ENCODE assay signal across 8 mouse cellular contexts in genomic region chr19:56134081-56134818, GRCm38 (mm10).
DNase-seq lines count a peak whose midpoint lies in the region; ATAC-seq and TF ChIP-seq lines count a peak whose summit lies in the region.

No protein-coding gene starts in this region.

- peaks cover 10% of the 10 kb centered on the region for H3K27me3 ChIP-seq in forebrain, embryonic 16.5 days (replicated peaks; ENCODE audit: control insufficient read depth, insufficient read depth, low read length)

- peak; percentile 11 for DNase-seq in ES-E14 (ENCODE audit: low read depth, low spot score)
- DNase-seq in cerebellum, adult 11-12 months, result peak; percentile 26
- DNase-seq in heart, postnatal 10 days, result peak; percentile 83 to 85
- DNase-seq in kidney, postnatal 36 days, result peak; percentile 62 to 86
- peak; percentile 45 for DNase-seq in lung, adult 18-20 months
- DNase-seq in ovary, postnatal 10 days (ENCODE audit: low spot score), result peak; percentile 44
- peak; percentile 53 for DNase-seq in urinary bladder, postnatal 25 days (ENCODE audit: low spot score)

- in situ Hi-C loops in ES-E14 (cut with MboI; ENCODE audit: low sequenced_read_pairs in 2 of 2, unreplicated experiment in 2 of 2), result no loop called here

- WGBS in forebrain, embryonic 16.5 days, result 10% methylated on average over 17 of the region's 17 CpGs

- no peak overlapping the region for H3K27ac ChIP-seq in ES-E14 (ENCODE audit: insufficient read depth, low read depth, low read length, poor library complexity, severe bottlenecking)
- H3K27ac ChIP-seq in forebrain, embryonic 16.5 days (ENCODE audit: low read length), result no peak overlapping the region

- intact Hi-C loops in heart, postnatal 10 days (cut with DNase I), result loop anchor here (1.0 to 5.0 kb wide), 5 partner anchors 237 to 798 kb away; no protein-coding TSS in a partner anchor

- H3K4me3 ChIP-seq in ES-E14 (ENCODE audit: insufficient read depth in 1 of 2, low read depth in 1 of 2, low read length in 2 of 2, poor library complexity in 1 of 2, severe bottlenecking in 1 of 2), result no peak overlapping the region
- no peak overlapping the region for H3K4me3 ChIP-seq in forebrain, embryonic 16.5 days (replicated peaks; ENCODE audit: low read length)

- H3K9ac ChIP-seq in ES-E14 (ENCODE audit: insufficient read depth, low read depth, low read length, poor library complexity, severe bottlenecking), result no peak overlapping the region
- no peak overlapping the region for H3K9ac ChIP-seq in forebrain, embryonic 16.5 days (replicated peaks; ENCODE audit: low read depth, low read length)

- ATAC-seq in forebrain, embryonic 16.5 days, result peak; percentile 96

- H3K4me2 ChIP-seq in forebrain, embryonic 16.5 days (ENCODE audit: low read length), result 0 out of 2 replicates have a peak overlapping the region, but pooled peaks have one; percentile 19

- no peaks in the 10 kb centered on the region for H3K36me3 ChIP-seq in ES-E14 (ENCODE audit: control insufficient read depth, insufficient read depth, low read length, poor library complexity, severe bottlenecking)
- H3K36me3 ChIP-seq in forebrain, embryonic 16.5 days (ENCODE audit: control insufficient read depth, insufficient read depth), result no peaks in the 10 kb centered on the region

- no peaks in the 10 kb centered on the region for H3K9me3 ChIP-seq in ES-E14 (ENCODE audit: control insufficient read depth, insufficient read depth, low read depth, low read length)
- H3K9me3 ChIP-seq in forebrain, embryonic 16.5 days (ENCODE audit: control insufficient read depth, low read length), result no peaks in the 10 kb centered on the region

- no peaks in the 10 kb centered on the region for H3K4me1 ChIP-seq in ES-E14 (ENCODE audit: control insufficient read depth in 2 of 2, insufficient read depth in 2 of 2, low read length in 2 of 2, poor library complexity in 1 of 2)
- peaks cover 15% of the 10 kb centered on the region for H3K4me1 ChIP-seq in forebrain, embryonic 16.5 days (replicated peaks; ENCODE audit: control insufficient read depth, insufficient read depth, low read length)

TF ChIP-seq in ES-E14, 5 proteins besides CTCF, POLR2A, EP300 and RAD21:
- TF ChIP-seq CHD2 (IDR thresholded peaks at IDR 0.05; ENCODE audit: low read depth, low read length), result no peak
- no peak for TF ChIP-seq ZNF384 (IDR thresholded peaks at IDR 0.05; ENCODE audit: low read depth, low read length)
- TF ChIP-seq MAFK (IDR thresholded peaks at IDR 0.05; ENCODE audit: insufficient read depth, low read depth, low read length), result no peak
- TF ChIP-seq ZC3H11A (IDR thresholded peaks at IDR 0.05; ENCODE audit: borderline replicate concordance, low read depth, low read length), result no peak
- TF ChIP-seq HCFC1 (IDR thresholded peaks at IDR 0.05; ENCODE audit: borderline replicate concordance, insufficient read depth, low read length), result no peak

Comparison
In these comparisons a context has a peak if more than half of its experiments do, and no peak if none do; other contexts are left out.
1. DNase-seq: peak in every context shown above with its lines; median percentile 84 in heart, postnatal 10 days; 74 in kidney, postnatal 36 days; 53 in urinary bladder, postnatal 25 days; 45 in lung, adult 18-20 months; 44 in ovary, postnatal 10 days; 26 in cerebellum, adult 11-12 months; 11 in ES-E14.